Mouse (Mus musculus) left cerebral cortex, adult 18-20 months (tissue): ENCODE data around the gene A630076J17Rik. TPM values are rescaled to one million over a fixed set of nuclear protein-coding genes. Genes with fewer than 3 reads are reported as not detected.

Experiments
- DNase-seq, 2 experiments: peaks; one replicate each; pipeline ENCODE4 v3.0.0; 2021 to 2022; ENCODE audit warnings: low spot score in 2 of 2, mixed read lengths in 1 of 2
- total RNA-seq, 2 experiments: library from RNA; stranded (reverse); gene quantifications; 2 replicates each; pipeline ENCODE4 v1.2.3; 2021

The A630076J17Rik gene
- total RNA-seq, 2 experiments from 2014 or later: not detected

- no peak for DNase-seq
Measured at GRCm38 (mm10) chr3:107275351-107275750, 44.9 kb downstream of the A630076J17Rik start.

GRCm38 (mm10) chr3:107275996-107276395, 45.6 kb downstream of the A630076J17Rik start:
- no peak for DNase-seq

GRCm38 (mm10) chr3:107276626-107277025, 46.2 kb downstream of the A630076J17Rik start:
- no peak for DNase-seq

GRCm38 (mm10) chr3:107278479-107279269, 48.3 kb downstream of the A630076J17Rik start, which contains the start of gene Lamtor5:
Gene Lamtor5 (plus strand): TSS chr3:107278858.
- peak; percentile 90 to 92 for DNase-seq

Other genes with a start within 250 kb of the A630076J17Rik start
- gene Kcna3, start 194.4 kb upstream of the A630076J17Rik start, total RNA-seq: 10 to 100 TPM; 32.9 to 38.9 TPM
- gene Kcna2, start 129.5 kb upstream of the A630076J17Rik start, total RNA-seq: 100 to 1,000 TPM; 133 to 160 TPM
- not detected for gene Kcna10, start 47.6 kb upstream of the A630076J17Rik start, total RNA-seq
- not detected for gene Cym, start 8.9 kb upstream of the A630076J17Rik start, total RNA-seq
- gene Prok1, start 9.1 kb downstream of the A630076J17Rik start, total RNA-seq: under 1 TPM in 1 of 2 experiments, not detected in 1; 0.14 TPM
- gene Lamtor5, start 48.2 kb downstream of the A630076J17Rik start, total RNA-seq: 10 to 100 TPM; 63.6 to 70.6 TPM
- under 1 TPM; 0.77 to 0.82 TPM for gene Slc16a4, start 60.6 kb downstream of the A630076J17Rik start, total RNA-seq
- 10 to 100 TPM; 25.6 to 27.0 TPM for gene Rbm15, start 103.1 kb downstream of the A630076J17Rik start, total RNA-seq
- gene Kcnc4, start 228.9 kb downstream of the A630076J17Rik start, total RNA-seq: 10 to 100 TPM; 70.5 to 75.2 TPM